Mouse (Mus musculus) mesoderm, embryonic 11.5 days (tissue): ENCODE measurements at regions not wholly inside any gene's neighbourhood (a gene's known extent, or its start where the extent isn't known, plus 50 kb on each side); places are given as distances from the start of the nearest gene placed in this dataset.

Experiments
- DNase-seq: peaks from one replicate; pipeline ENCODE4 v3.0.0-alpha.2; 2012; ENCODE audit warnings: low read depth, low spot score

DNA sequence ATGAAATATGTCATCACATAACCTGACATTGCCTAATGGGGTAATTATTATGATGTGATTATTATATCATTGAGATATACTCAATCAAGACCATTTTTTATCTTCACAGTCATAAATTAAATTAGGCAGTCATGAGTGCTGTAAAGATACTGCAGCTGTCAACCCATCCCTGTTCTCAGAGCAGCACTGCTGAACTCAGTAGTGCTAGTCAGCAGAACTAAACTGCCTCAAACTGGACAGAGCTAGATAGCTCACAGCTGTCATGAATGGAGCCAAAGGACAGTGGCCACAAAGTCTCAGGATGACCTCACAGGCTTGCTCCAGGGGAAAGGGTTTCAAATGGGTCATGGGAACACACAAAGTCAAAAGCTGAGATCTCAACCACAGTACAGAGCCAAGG, 71.3 kb downstream of the Gm6760 start:
- DNase-seq: no peak

DNA sequence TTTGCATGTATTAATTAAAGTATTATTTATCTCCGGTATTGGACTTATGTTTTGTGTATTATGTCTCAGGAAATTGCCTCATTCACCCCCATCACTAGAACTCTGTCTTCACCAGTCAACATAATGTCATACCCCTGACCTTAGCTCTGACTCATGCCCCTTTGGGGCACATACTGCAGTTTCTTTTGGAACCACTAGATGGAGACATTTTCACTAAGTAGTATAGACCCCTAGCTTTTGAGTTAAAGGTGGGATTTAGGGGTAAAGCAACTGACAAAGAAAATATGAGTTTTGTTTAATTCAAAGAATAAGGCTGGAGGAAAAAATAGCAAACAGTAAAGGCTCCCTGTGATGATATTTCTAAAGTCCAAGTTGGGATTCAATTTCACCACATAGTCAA, 93.6 kb downstream of the Gm6760 start:
- DNase-seq: peak; percentile 4

DNA sequence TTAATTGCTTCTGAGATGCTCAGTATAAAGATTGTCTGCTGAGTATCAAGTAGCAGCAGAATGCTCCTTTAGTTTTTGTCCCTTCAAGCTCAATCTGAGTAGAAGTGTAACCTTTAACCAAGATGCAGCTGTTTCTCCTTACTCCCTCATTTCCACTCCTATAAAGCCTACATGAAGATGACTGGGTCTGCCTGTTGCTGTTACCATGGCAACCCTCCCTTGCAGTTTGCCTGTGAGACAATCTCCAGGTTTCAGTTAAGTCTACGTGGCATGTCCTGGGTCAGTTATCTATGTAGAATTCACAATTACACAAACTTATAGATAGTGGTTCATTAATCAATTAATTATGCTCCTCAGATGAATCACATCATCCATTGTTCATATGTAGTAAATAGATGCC, 95.2 kb downstream of the Gm6760 start:
- peak; percentile 2 for DNase-seq
